Mouse (Mus musculus): ENCODE results near the gene Snrpb2. TPM values are rescaled to one million over a fixed set of nuclear protein-coding genes. Genes with fewer than 3 reads are reported as not detected.

Snrpb2 gene
- polyA plus RNA-seq (2016; fragmentation: Nextera tagmentation; extraction: Ambion mirVana), result 85.0 and 96.5 TPM in 2 replicates

- H3K4me3 ChIP-seq, result peak within 1 kb of the TSS; percentile 83
- DNase-seq (ENCODE audit: low spot score), result peak; percentile 91
- H3K9me3 ChIP-seq, result no peaks in the 10 kb centered on the region
- H3K36me3 ChIP-seq, result peaks cover 35% of the 10 kb centered on the region
- WGBS, result 1% methylated on average over 55 of the region's 55 CpGs
- H3K4me1 ChIP-seq (replicated peaks), result peaks cover 7% of the 10 kb centered on the region
- peak within 1 kb of the TSS; percentile 92 for H3K27ac ChIP-seq
- peaks cover 6% of the 10 kb centered on the region; the same call in 1 of the 2 replicates for H3K27me3 ChIP-seq (ENCODE audit: insufficient read depth, poor library complexity, severe bottlenecking)
Measured at GRCm38 (mm10) chr2:143062812-143063792, at the start of gene Snrpb2. Gene Snrpb2 (plus strand): TSS chr2:143063039.

GRCm38 (mm10) chr2:143013057-143013456 is 49.8 kb upstream of the Snrpb2 start:
- H3K27me3 ChIP-seq (ENCODE audit: insufficient read depth, poor library complexity, severe bottlenecking), result no peaks in the 10 kb centered on the region
- no peaks in the 10 kb centered on the region for H3K36me3 ChIP-seq
- no peaks in the 10 kb centered on the region for H3K4me1 ChIP-seq (replicated peaks)
- H3K4me3 ChIP-seq, result no peak overlapping the region
- H3K27ac ChIP-seq, result no peak overlapping the region
- WGBS, result 81% methylated on average over 5 of the region's 5 CpGs
- DNase-seq (ENCODE audit: low spot score), result no peak
- H3K9me3 ChIP-seq, result no peaks in the 10 kb centered on the region

- DNase-seq (ENCODE audit: low spot score), result no peak
- no peaks in the 10 kb centered on the region for H3K27me3 ChIP-seq (ENCODE audit: insufficient read depth, poor library complexity, severe bottlenecking)
- H3K36me3 ChIP-seq, result no peaks in the 10 kb centered on the region
- no peaks in the 10 kb centered on the region for H3K9me3 ChIP-seq
- H3K27ac ChIP-seq, result no peak overlapping the region
- no peaks in the 10 kb centered on the region for H3K4me1 ChIP-seq (replicated peaks)
- 93% methylated on average over 8 of the region's 8 CpGs for WGBS
- H3K4me3 ChIP-seq, result no peak overlapping the region
Measured at GRCm38 (mm10) chr2:143018084-143018483, 44.8 kb upstream of the Snrpb2 start.

- H3K36me3 ChIP-seq, result no peaks in the 10 kb centered on the region
- no peaks in the 10 kb centered on the region for H3K27me3 ChIP-seq (ENCODE audit: insufficient read depth, poor library complexity, severe bottlenecking)
- H3K27ac ChIP-seq, result no peak overlapping the region
- no peak overlapping the region for H3K4me3 ChIP-seq
- DNase-seq (ENCODE audit: low spot score), result no peak
- WGBS, result 45% methylated on average over 5 of the region's 5 CpGs
- H3K4me1 ChIP-seq (replicated peaks), result no peaks in the 10 kb centered on the region
- no peaks in the 10 kb centered on the region for H3K9me3 ChIP-seq
Measured at GRCm38 (mm10) chr2:143018591-143019130, 44.2 kb upstream of the Snrpb2 start.

- WGBS, result 51% methylated on average over 2 of the region's 2 CpGs
- H3K9me3 ChIP-seq, result no peaks in the 10 kb centered on the region
- H3K36me3 ChIP-seq, result no peaks in the 10 kb centered on the region
- DNase-seq (ENCODE audit: low spot score), result no peak
- no peak overlapping the region for H3K27ac ChIP-seq
- no peaks in the 10 kb centered on the region for H3K4me1 ChIP-seq (replicated peaks)
- H3K27me3 ChIP-seq (ENCODE audit: insufficient read depth, poor library complexity, severe bottlenecking), result no peaks in the 10 kb centered on the region
- H3K4me3 ChIP-seq, result no peak overlapping the region
Measured at GRCm38 (mm10) chr2:143019727-143020126, 43.1 kb upstream of the Snrpb2 start.

- no peaks in the 10 kb centered on the region for H3K9me3 ChIP-seq
- no peaks in the 10 kb centered on the region for H3K36me3 ChIP-seq
- no peak overlapping the region for H3K27ac ChIP-seq
- H3K27me3 ChIP-seq (ENCODE audit: insufficient read depth, poor library complexity, severe bottlenecking), result no peaks in the 10 kb centered on the region
- no peaks in the 10 kb centered on the region for H3K4me1 ChIP-seq (replicated peaks)
- DNase-seq (ENCODE audit: low spot score), result no peak
- H3K4me3 ChIP-seq, result no peak overlapping the region
- WGBS, result 95% methylated on average over 2 of the region's 2 CpGs
Measured at GRCm38 (mm10) chr2:143023331-143023730, 39.5 kb upstream of the Snrpb2 start.

- Histone ChIP-seq H3K9me3 (no peaks in the 10 kb centered on the region), H3K4me3 (no peak overlapping the region), H3K4me1 (replicated peaks) (no peaks in the 10 kb centered on the region), H3K27ac (no peak overlapping the region), H3K36me3 (no peaks in the 10 kb centered on the region), H3K27me3 (ENCODE audit: insufficient read depth, poor library complexity, severe bottlenecking) (no peaks in the 10 kb centered on the region)
- 88% methylated on average over 4 of the region's 4 CpGs for WGBS
- DNase-seq (ENCODE audit: low spot score), result no peak
Measured at GRCm38 (mm10) chr2:143024226-143024625, 38.6 kb upstream of the Snrpb2 start.

- no peaks in the 10 kb centered on the region for H3K27me3 ChIP-seq (ENCODE audit: insufficient read depth, poor library complexity, severe bottlenecking)
- no peak overlapping the region for H3K4me3 ChIP-seq
- H3K9me3 ChIP-seq, result no peaks in the 10 kb centered on the region
- WGBS, result 87% methylated on average over 1 of the region's 1 CpGs
- H3K4me1 ChIP-seq (replicated peaks), result no peaks in the 10 kb centered on the region
- no peak overlapping the region for H3K27ac ChIP-seq
- no peaks in the 10 kb centered on the region for H3K36me3 ChIP-seq
- DNase-seq (ENCODE audit: low spot score), result no peak
Measured at GRCm38 (mm10) chr2:143031283-143031682, 31.6 kb upstream of the Snrpb2 start.

- Histone ChIP-seq H3K4me1 (replicated peaks) (no peaks in the 10 kb centered on the region), H3K27ac (no peak overlapping the region), H3K4me3 (no peak overlapping the region), H3K36me3 (no peaks in the 10 kb centered on the region), H3K9me3 (no peaks in the 10 kb centered on the region), H3K27me3 (ENCODE audit: insufficient read depth, poor library complexity, severe bottlenecking) (no peaks in the 10 kb centered on the region)
- WGBS, result 64% methylated on average over 10 of the region's 10 CpGs
- DNase-seq (ENCODE audit: low spot score), result no peak
Measured at GRCm38 (mm10) chr2:143032378-143033255, 30.2 kb upstream of the Snrpb2 start.

- Histone ChIP-seq H3K9me3 (no peaks in the 10 kb centered on the region), H3K27me3 (ENCODE audit: insufficient read depth, poor library complexity, severe bottlenecking) (no peaks in the 10 kb centered on the region), H3K4me1 (replicated peaks) (no peaks in the 10 kb centered on the region), H3K36me3 (no peaks in the 10 kb centered on the region), H3K4me3 (no peak overlapping the region), H3K27ac (no peak overlapping the region)
- no peak for DNase-seq (ENCODE audit: low spot score)
- 90% methylated on average over 7 of the region's 7 CpGs for WGBS
Measured at GRCm38 (mm10) chr2:143034350-143035085, 28.3 kb upstream of the Snrpb2 start.

GRCm38 (mm10) chr2:143035086-143035593 is 27.7 kb upstream of the Snrpb2 start:
- Histone ChIP-seq H3K4me1 (replicated peaks) (no peaks in the 10 kb centered on the region), H3K27me3 (ENCODE audit: insufficient read depth, poor library complexity, severe bottlenecking) (no peaks in the 10 kb centered on the region), H3K4me3 (no peak overlapping the region), H3K27ac (no peak overlapping the region), H3K9me3 (no peaks in the 10 kb centered on the region), H3K36me3 (no peaks in the 10 kb centered on the region)
- 82% methylated on average over 10 of the region's 10 CpGs for WGBS
- no peak for DNase-seq (ENCODE audit: low spot score)

GRCm38 (mm10) chr2:143041596-143041995 is 21.2 kb upstream of the Snrpb2 start:
- H3K4me3 ChIP-seq, result no peak overlapping the region
- no peak for DNase-seq (ENCODE audit: low spot score)
- no peaks in the 10 kb centered on the region for H3K9me3 ChIP-seq
- no peaks in the 10 kb centered on the region for H3K36me3 ChIP-seq
- H3K27ac ChIP-seq, result no peak overlapping the region
- 89% methylated on average over 1 of the region's 1 CpGs for WGBS
- no peaks in the 10 kb centered on the region for H3K27me3 ChIP-seq (ENCODE audit: insufficient read depth, poor library complexity, severe bottlenecking)
- no peaks in the 10 kb centered on the region for H3K4me1 ChIP-seq (replicated peaks)

Measured in hindbrain, embryonic 10.5 days (tissue).